Mouse (Mus musculus) heart, adult 2 months (tissue): ENCODE results near the gene Zfp46.

Experiments
- EP300 ChIP-seq: fragments of 200-500 bp; IDR thresholded peaks from 2 replicates; pipeline ENCODE4 v1.6.1; 2011; ENCODE audit warnings: low read depth, low read length, control low read depth; ENCODE audit not compliant: insufficient read depth
- POLR2A ChIP-seq: fragments of 200-500 bp; IDR thresholded peaks from 2 replicates; pipeline ENCODE4 v1.6.1; 2011; ENCODE audit warnings: mild to moderate bottlenecking, low read depth, low read length, control low read depth; ENCODE audit not compliant: insufficient read depth

DNA sequence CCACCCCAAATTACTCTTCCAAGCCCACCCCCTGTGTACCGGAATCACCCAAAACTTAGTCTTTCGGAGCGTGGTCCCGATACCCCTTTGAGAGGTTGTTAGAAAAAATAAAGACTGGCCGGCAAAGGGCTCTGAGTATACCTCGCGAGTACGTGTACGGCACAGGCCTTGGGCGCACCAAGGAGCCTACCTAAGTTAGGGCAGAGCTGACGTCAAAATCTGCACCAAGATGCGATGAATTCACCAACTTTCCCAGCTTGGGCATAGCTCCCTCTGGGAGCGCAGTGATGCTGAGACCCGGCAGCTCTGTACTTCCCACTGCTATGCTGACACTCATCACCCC is 37.1 kb upstream of the Zfp46 start:
- TF ChIP-seq POLR2A: no peak
- TF ChIP-seq EP300: 0 out of 2 replicates have a peak, but pooled peaks have one; percentile 10
